Mouse (Mus musculus) lung, postnatal 0 days (tissue): ENCODE measurements at regions not wholly inside any gene's neighbourhood (a gene's known extent, or its start where the extent isn't known, plus 50 kb on each side); places are given as distances from the start of the nearest gene placed in this dataset.

ENCODE experiments used
- ATAC-seq: fragments of 200-750 bp; cut with Nextera tagmentation; 2 replicates; pipeline ENCODE4 v1.8.0; 2017; ENCODE audit warnings: moderate library complexity
- DNase-seq: peaks from one replicate; pipeline ENCODE4 v3.0.0-alpha.2; 2016; ENCODE audit warnings: low spot score
- H3K27ac ChIP-seq: fragments of 300-500 bp; sonication (generic); 2 replicates; pipeline ENCODE4 v1.5.1; 2014; ENCODE audit warnings: antibody characterized with exemption, mild to moderate bottlenecking, low read length, mixed read lengths
- H3K27me3 ChIP-seq: fragments of 300-500 bp; sonication (generic); replicated peaks from 2 replicates; pipeline ENCODE4 v1.6.1; 2014; ENCODE audit warnings: low read length, mixed read lengths; ENCODE audit not compliant: insufficient read depth
- H3K36me3 ChIP-seq: fragments of 300-500 bp; sonication (generic); 2 replicates; pipeline ENCODE4 v1.6.1; 2014; ENCODE audit warnings: low read length, mixed read lengths; ENCODE audit not compliant: insufficient read depth
- H3K4me1 ChIP-seq: fragments of 300-500 bp; sonication (generic); 2 replicates; pipeline ENCODE4 v1.6.1; 2014; ENCODE audit warnings: antibody characterized with exemption, low read depth, low read length, mixed read lengths; ENCODE audit not compliant: insufficient read depth
- H3K4me2 ChIP-seq: fragments of 300-500 bp; sonication (generic); replicated peaks from 2 replicates; pipeline ENCODE4 v1.6.1; 2014; ENCODE audit warnings: low read depth, mild to moderate bottlenecking, low read length, moderate library complexity, mixed read lengths
- H3K4me3 ChIP-seq: fragments of 300-500 bp; sonication (generic); 2 replicates; pipeline ENCODE4 v1.5.1; 2014; ENCODE audit warnings: low read depth, low read length
- H3K9ac ChIP-seq: fragments of 300-500 bp; sonication (generic); replicated peaks from 2 replicates; pipeline ENCODE4 v1.6.1; 2014; ENCODE audit warnings: low read depth, mild to moderate bottlenecking
- H3K9me3 ChIP-seq: fragments of 300-500 bp; sonication (generic); 2 replicates; pipeline ENCODE4 v1.6.1; 2016; ENCODE audit warnings: low read length, mixed read lengths
- CTCF ChIP-seq: IDR thresholded peaks from 2 replicates; pipeline ENCODE4 v1.5.1; 2016; ENCODE audit warnings: antibody characterized with exemption, mild to moderate bottlenecking
- EP300 ChIP-seq: IDR thresholded peaks from 2 replicates; pipeline ENCODE4 v1.6.1; 2016; ENCODE audit warnings: antibody characterized with exemption, mild to moderate bottlenecking, control low read depth
- WGBS: fragments of 180-500 bp; shearing (Covaris S2); extraction: QIAGEN DNeasy Blood & Tissue Kit; methylation state at CpG from one replicate; pipeline ENCODE4 v1.1.7; 2014; 5-methylcytosine and 5-hydroxymethylcytosine counted together

GRCm38 (mm10) chr6:11275214-11275613, 632.1 kb downstream of the Ndufa4 start:
- DNase-seq (no peak), ATAC-seq (no peak)
- H3K4me3 ChIP-seq: no peak overlapping the region
- H3K4me1 ChIP-seq: no peaks in the 10 kb centered on the region
- no peaks in the 10 kb centered on the region for H3K36me3 ChIP-seq
- 67% methylated on average over 3 of the region's 3 CpGs for WGBS
- no peaks in the 10 kb centered on the region for H3K27me3 ChIP-seq
- no peak overlapping the region for H3K27ac ChIP-seq
- H3K9ac ChIP-seq: no peak overlapping the region
- H3K4me2 ChIP-seq: no peak overlapping the region
- no peak for TF ChIP-seq CTCF
- TF ChIP-seq EP300: no peak
- H3K9me3 ChIP-seq: no peaks in the 10 kb centered on the region
